Mouse (Mus musculus) CD4-positive helper T cell, adult 2 months (primary cell): Measurements from ENCODE around the gene Obox2.
A peak's percentile ranks its signal among the peaks of the same experiment; 100 is the strongest.
"Not testable (repeated sequence)": the region's sequence is repeated elsewhere in the genome, so short reads cannot be mapped to it uniquely, and the experiment has no call there.

ENCODE experiments used
- DNase-seq: peaks from one replicate; pipeline ENCODE4 v3.0.0-alpha.2; 2012; ENCODE audit warnings: low read depth, missing footprints, low spot score

The Obox2 gene

DNA sequence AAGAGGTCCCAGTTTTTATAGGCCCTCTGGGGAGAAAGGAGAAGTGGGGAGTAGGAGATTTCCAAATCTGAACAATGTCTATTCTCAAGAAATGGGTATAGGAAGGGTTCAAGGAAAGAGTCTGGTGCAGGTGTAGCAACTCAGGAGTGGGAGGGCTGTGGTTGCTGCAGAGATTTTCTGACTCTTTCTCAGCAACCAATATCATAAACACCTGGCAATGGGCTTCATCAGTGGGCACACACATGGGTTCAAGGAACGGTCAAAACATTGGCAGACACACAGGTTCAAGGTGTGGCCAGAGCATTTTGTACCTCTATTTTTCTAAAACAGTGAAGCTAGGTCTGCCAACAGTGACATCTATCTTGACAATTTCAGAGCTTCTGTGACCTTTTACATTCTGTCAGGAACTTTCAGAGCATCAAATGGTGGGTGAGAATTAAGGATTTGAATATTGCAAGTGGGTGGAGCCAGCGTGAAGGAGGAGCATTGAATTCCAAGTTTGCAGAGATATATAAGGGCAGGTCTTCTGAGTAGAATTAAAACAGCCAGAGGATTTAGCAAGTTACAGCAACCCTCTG is at the start of gene Obox2, which contains the start of gene Obox1:
TSS of gene Obox2 (plus strand) at position 301 of the 578 bp plus-strand sequence.
TSS of gene Obox1 (plus strand) at position 528 of the 578 bp plus-strand sequence.
- not testable (repeated sequence) for DNase-seq

DNA sequence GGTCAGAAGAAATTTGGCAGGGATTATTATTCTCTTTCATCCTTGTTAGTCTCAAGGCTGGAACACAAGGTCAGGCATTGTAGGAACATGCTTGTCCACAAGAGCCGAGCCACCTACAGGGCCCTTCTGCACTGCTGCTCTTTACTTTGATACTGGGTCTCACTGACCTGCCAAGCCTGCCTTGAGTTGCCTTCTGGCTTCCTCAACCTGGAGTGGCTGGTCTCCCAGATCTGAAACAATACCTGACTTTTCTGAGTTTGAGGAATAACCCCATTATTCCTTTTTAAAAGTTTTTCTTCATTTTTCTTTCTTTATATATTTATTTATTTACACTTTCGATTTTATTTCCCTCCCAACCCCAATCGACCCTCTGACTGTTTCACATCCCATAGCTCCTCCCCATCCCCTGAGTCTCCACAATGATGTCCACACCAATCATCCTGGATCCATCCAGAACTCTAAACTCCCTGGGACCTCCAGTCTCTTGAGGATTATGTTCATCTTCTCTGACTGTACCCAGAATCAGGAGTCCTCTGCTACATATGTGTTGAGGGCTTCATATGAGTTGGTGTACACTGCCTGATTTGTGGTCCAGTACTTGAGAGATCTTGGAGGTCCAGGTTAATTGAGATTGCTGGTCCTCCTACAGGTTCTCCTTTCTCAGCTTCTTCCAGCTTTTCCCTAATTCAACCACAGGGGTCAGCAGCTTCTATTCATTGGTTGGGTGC is 10.8 kb downstream of the Obox2 start:
- DNase-seq = peak; percentile 0

DNA sequence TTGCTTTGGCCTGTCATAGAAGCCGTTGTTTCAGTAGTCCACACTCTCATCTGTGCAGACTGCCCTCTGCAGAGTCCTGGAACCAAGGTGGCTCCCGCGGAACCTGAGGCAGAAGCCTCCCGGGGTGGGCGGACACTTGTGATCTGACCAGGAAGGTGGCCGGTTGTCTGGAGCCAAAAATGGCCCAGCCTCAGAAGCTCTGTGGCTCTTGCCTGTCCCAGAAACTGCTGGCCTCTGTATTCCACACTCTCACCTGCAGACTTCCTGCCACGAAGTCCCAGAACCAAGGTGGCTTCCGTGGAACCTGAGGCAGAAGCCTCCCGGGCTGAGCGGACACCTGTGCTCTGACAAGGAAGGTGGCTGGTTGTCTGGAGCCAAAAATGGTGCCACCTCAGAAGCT is 18.3 kb downstream of the Obox2 start:
- DNase-seq = not testable (repeated sequence)

DNA sequence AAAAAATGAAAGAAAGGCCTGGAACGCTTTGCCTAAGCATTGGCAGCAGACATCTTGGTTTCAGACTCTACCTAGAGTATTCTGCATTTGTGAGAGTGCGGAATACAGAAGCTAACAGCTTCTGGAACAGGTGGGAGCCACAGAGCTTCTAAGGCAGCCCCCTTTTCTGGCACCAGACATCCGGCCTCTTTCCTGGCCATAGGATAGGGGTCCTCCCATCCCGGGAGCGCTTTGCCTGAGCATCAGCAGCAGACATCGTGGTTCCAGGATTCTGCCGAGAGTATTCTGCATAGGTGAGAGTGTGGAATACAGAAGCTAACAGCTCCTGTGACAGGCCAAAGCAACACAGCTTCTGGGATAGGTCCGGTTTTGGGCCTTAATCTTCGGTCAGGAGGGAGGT is 29.5 kb downstream of the Obox2 start:
- DNase-seq = not testable (repeated sequence)

DNA sequence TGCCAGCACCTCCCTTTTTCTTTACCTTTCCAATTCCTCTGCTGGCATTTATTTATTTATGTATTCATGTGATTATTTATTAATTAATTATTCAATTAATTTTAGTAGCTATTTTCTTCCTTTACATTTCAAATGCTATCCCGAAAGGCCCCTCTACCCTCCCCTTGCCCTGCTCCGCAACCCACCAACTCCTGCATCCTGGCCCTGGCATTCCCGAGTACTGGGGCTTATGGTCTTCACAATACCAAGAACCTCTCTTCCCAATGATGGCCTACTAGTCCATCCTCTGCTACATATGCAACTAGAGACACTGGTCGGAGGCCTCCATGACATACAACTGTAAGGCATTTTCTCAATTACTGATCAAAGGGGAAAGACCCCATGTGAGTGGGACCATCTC is 37.0 kb downstream of the Obox2 start:
- DNase-seq = not testable (repeated sequence)
